Mouse (Mus musculus): ENCODE measurements around the gene Shisa4. TPM values are rescaled to one million over a fixed set of nuclear protein-coding genes. Genes with fewer than 3 reads are reported as not detected.

Shisa4 gene
- polyA plus RNA-seq, 1 experiment: 92.0 TPM

GRCm38 (mm10) chr1:135346891-135347290, 28.1 kb downstream of the Shisa4 start:
- TF ChIP-seq E2F4 (IDR thresholded peaks at IDR 0.05; ENCODE audit: insufficient read depth) (no peak), TCF3 (IDR thresholded peaks at IDR 0.05; ENCODE audit: insufficient read length, low read depth) (peak; percentile 63), TCF12 (IDR thresholded peaks at IDR 0.05; ENCODE audit: insufficient read depth, poor library complexity, severe bottlenecking) (peak; percentile 82), MYOD1 (IDR thresholded peaks at IDR 0.05; ENCODE audit: control insufficient read depth in 1 of 3, insufficient read length in 2 of 3, low read depth in 2 of 3) (peak; percentile 81 to 95 (median 92)), CEBPB (IDR thresholded peaks at IDR 0.05; ENCODE audit: insufficient read depth, poor library complexity, severe bottlenecking) (no peak), REST (IDR thresholded peaks at IDR 0.05; ENCODE audit: insufficient read depth, insufficient read length) (no peak), MYOG (IDR thresholded peaks at IDR 0.05; ENCODE audit: control insufficient read depth in 1 of 3, insufficient read depth in 1 of 3, insufficient read length in 2 of 3, low read depth in 2 of 3) (peak; percentile 70 to 95 (median 94)), USF1 (IDR thresholded peaks at IDR 0.05; ENCODE audit: low read depth) (no peak)
- H3K4me3 ChIP-seq: no peak overlapping the region
- no peaks in the 10 kb centered on the region for H3K27me3 ChIP-seq (ENCODE audit: control insufficient read depth, insufficient read depth, insufficient read length)
- H3K36me3 ChIP-seq (ENCODE audit: control insufficient read depth, insufficient read depth): no peaks in the 10 kb centered on the region
- H3ac ChIP-seq (ENCODE audit: control insufficient read depth, insufficient read length): no peak overlapping the region
- H3K79me2 ChIP-seq (ENCODE audit: control insufficient read depth, insufficient read depth): no peaks in the 10 kb centered on the region
- peak overlapping the region; percentile 76 for H3K4me2 ChIP-seq (ENCODE audit: low read depth)

- Histone ChIP-seq H3K79me2 (ENCODE audit: control insufficient read depth, insufficient read depth) (no peaks in the 10 kb centered on the region), H3K36me3 (ENCODE audit: control insufficient read depth, insufficient read depth) (no peaks in the 10 kb centered on the region), H3K27me3 (ENCODE audit: control insufficient read depth, insufficient read depth, insufficient read length) (no peaks in the 10 kb centered on the region), H3K4me3 (no peak overlapping the region), H3K4me2 (ENCODE audit: low read depth) (no peak overlapping the region), H3ac (ENCODE audit: control insufficient read depth, insufficient read length) (no peak overlapping the region)
- TF ChIP-seq USF1 (IDR thresholded peaks at IDR 0.05; ENCODE audit: low read depth): no peak
- TF ChIP-seq CEBPB (IDR thresholded peaks at IDR 0.05; ENCODE audit: insufficient read depth, poor library complexity, severe bottlenecking): no peak
- no peak for TF ChIP-seq POLR2A (IDR thresholded peaks at IDR 0.05; ENCODE audit: insufficient read length, low read depth)
- no peak for TF ChIP-seq REST (IDR thresholded peaks at IDR 0.05; ENCODE audit: insufficient read depth, insufficient read length)
- no peak for TF ChIP-seq MAX (IDR thresholded peaks at IDR 0.05; ENCODE audit: low read depth)
- TF ChIP-seq TCF3 (IDR thresholded peaks at IDR 0.05; ENCODE audit: insufficient read length, low read depth): no peak
Measured at GRCm38 (mm10) chr1:135344026-135344425, 31.0 kb downstream of the Shisa4 start.

- no peak overlapping the region for H3K4me3 ChIP-seq
- TF ChIP-seq MYOG (IDR thresholded peaks at IDR 0.05; ENCODE audit: control insufficient read depth in 1 of 3, insufficient read depth in 1 of 3, insufficient read length in 2 of 3, low read depth in 2 of 3): no peak
- TF ChIP-seq CEBPB (IDR thresholded peaks at IDR 0.05; ENCODE audit: insufficient read depth, poor library complexity, severe bottlenecking): no peak
- no peak for TF ChIP-seq MAX (IDR thresholded peaks at IDR 0.05; ENCODE audit: low read depth)
- TF ChIP-seq USF1 (IDR thresholded peaks at IDR 0.05; ENCODE audit: low read depth): no peak
Measured at GRCm38 (mm10) chr1:135341947-135342346, 33.1 kb downstream of the Shisa4 start.

GRCm38 (mm10) chr1:135330578-135330977, 44.5 kb downstream of the Shisa4 start:
- no peak for TF ChIP-seq POLR2A (IDR thresholded peaks at IDR 0.05; ENCODE audit: insufficient read length, low read depth)
- TF ChIP-seq CEBPB (IDR thresholded peaks at IDR 0.05; ENCODE audit: insufficient read depth, poor library complexity, severe bottlenecking): no peak
- TF ChIP-seq USF1 (IDR thresholded peaks at IDR 0.05; ENCODE audit: low read depth): no peak
- no peak for TF ChIP-seq POLR2AphosphoS2 (IDR thresholded peaks at IDR 0.05; ENCODE audit: insufficient read length, low read depth)
- no peak for TF ChIP-seq TCF12 (IDR thresholded peaks at IDR 0.05; ENCODE audit: insufficient read depth, poor library complexity, severe bottlenecking)
- no peak for TF ChIP-seq MYOD1 (IDR thresholded peaks at IDR 0.05; ENCODE audit: control insufficient read depth in 1 of 3, insufficient read length in 2 of 3, low read depth in 2 of 3)
- TF ChIP-seq SRF (IDR thresholded peaks at IDR 0.05; ENCODE audit: control insufficient read depth, insufficient read length, low read depth): no peak
- TF ChIP-seq E2F4 (IDR thresholded peaks at IDR 0.05; ENCODE audit: insufficient read depth): no peak
- no peak for TF ChIP-seq MYOG (IDR thresholded peaks at IDR 0.05; ENCODE audit: control insufficient read depth in 1 of 3, insufficient read depth in 1 of 3, insufficient read length in 2 of 3, low read depth in 2 of 3)
- TF ChIP-seq TCF3 (IDR thresholded peaks at IDR 0.05; ENCODE audit: insufficient read length, low read depth): no peak
- TF ChIP-seq REST (IDR thresholded peaks at IDR 0.05; ENCODE audit: insufficient read depth, insufficient read length): no peak
- no peak for TF ChIP-seq MAX (IDR thresholded peaks at IDR 0.05; ENCODE audit: low read depth)
- H3K36me3 ChIP-seq (ENCODE audit: control insufficient read depth, insufficient read depth): no peaks in the 10 kb centered on the region
- no peak overlapping the region for H3K4me2 ChIP-seq (ENCODE audit: low read depth)
- no peaks in the 10 kb centered on the region for H3K27me3 ChIP-seq (ENCODE audit: control insufficient read depth, insufficient read depth, insufficient read length)
- no peak overlapping the region for H3K4me3 ChIP-seq
- H3K79me2 ChIP-seq (ENCODE audit: control insufficient read depth, insufficient read depth): no peaks in the 10 kb centered on the region
- no peak overlapping the region for H3ac ChIP-seq (ENCODE audit: control insufficient read depth, insufficient read length)

More at GRCm38 (mm10) chr1:135341947-135342346, 33.1 kb downstream of the Shisa4 start:
- Histone ChIP-seq H3K27me3 (ENCODE audit: control insufficient read depth, insufficient read depth, insufficient read length) (no peaks in the 10 kb centered on the region), H3K4me2 (ENCODE audit: low read depth) (peak overlapping the region; percentile 52), H3K36me3 (ENCODE audit: control insufficient read depth, insufficient read depth) (no peaks in the 10 kb centered on the region), H3K79me2 (ENCODE audit: control insufficient read depth, insufficient read depth) (no peaks in the 10 kb centered on the region), H3ac (ENCODE audit: control insufficient read depth, insufficient read length) (no peak overlapping the region)

GRCm38 (mm10) chr1:135328368-135328767, 46.7 kb downstream of the Shisa4 start:
- Histone ChIP-seq H3K4me3 (no peak overlapping the region), H3K79me2 (ENCODE audit: control insufficient read depth, insufficient read depth) (no peaks in the 10 kb centered on the region), H3K4me2 (ENCODE audit: low read depth) (no peak overlapping the region), H3K36me3 (ENCODE audit: control insufficient read depth, insufficient read depth) (no peaks in the 10 kb centered on the region), H3K27me3 (ENCODE audit: control insufficient read depth, insufficient read depth, insufficient read length) (no peaks in the 10 kb centered on the region), H3ac (ENCODE audit: control insufficient read depth, insufficient read length) (no peak overlapping the region)
- TF ChIP-seq REST (IDR thresholded peaks at IDR 0.05; ENCODE audit: insufficient read depth, insufficient read length) (no peak), CEBPB (IDR thresholded peaks at IDR 0.05; ENCODE audit: insufficient read depth, poor library complexity, severe bottlenecking) (no peak), POLR2A (IDR thresholded peaks at IDR 0.05; ENCODE audit: insufficient read length, low read depth) (no peak), USF1 (IDR thresholded peaks at IDR 0.05; ENCODE audit: low read depth) (no peak), POLR2AphosphoS2 (IDR thresholded peaks at IDR 0.05; ENCODE audit: insufficient read length, low read depth) (no peak), TCF3 (IDR thresholded peaks at IDR 0.05; ENCODE audit: insufficient read length, low read depth) (no peak), MYOG (IDR thresholded peaks at IDR 0.05; ENCODE audit: control insufficient read depth in 1 of 3, insufficient read depth in 1 of 3, insufficient read length in 2 of 3, low read depth in 2 of 3) (no peak), MYOD1 (IDR thresholded peaks at IDR 0.05; ENCODE audit: control insufficient read depth in 1 of 3, insufficient read length in 2 of 3, low read depth in 2 of 3) (no peak), MAX (IDR thresholded peaks at IDR 0.05; ENCODE audit: low read depth) (no peak), E2F4 (IDR thresholded peaks at IDR 0.05; ENCODE audit: insufficient read depth) (no peak), TCF12 (IDR thresholded peaks at IDR 0.05; ENCODE audit: insufficient read depth, poor library complexity, severe bottlenecking) (no peak), SRF (IDR thresholded peaks at IDR 0.05; ENCODE audit: control insufficient read depth, insufficient read length, low read depth) (no peak)
